Mouse (Mus musculus) myocyte (in vitro differentiated cells): Measurements from ENCODE around the gene Ubac2. TPM values are rescaled to one million over a fixed set of nuclear protein-coding genes. Genes with fewer than 3 reads are reported as not detected.
"Not testable (repeated sequence)": the region's sequence is repeated elsewhere in the genome, so short reads cannot be mapped to it uniquely, and the experiment has no call there.

ENCODE experiments used
- H3K27me3 ChIP-seq: one replicate; pipeline ENCODE4 v1.6.1; 2011; ENCODE audit not compliant: control insufficient read depth, insufficient read depth, insufficient read length
- H3K36me3 ChIP-seq: one replicate; pipeline ENCODE4 v1.6.1; 2011; ENCODE audit not compliant: control insufficient read depth, insufficient read depth
- H3K4me2 ChIP-seq: one replicate; pipeline ENCODE4 v1.6.1; 2011; ENCODE audit warnings: low read depth, control low read depth
- H3K4me3 ChIP-seq: one replicate; pipeline ENCODE4 v1.5.1; 2011; ENCODE audit warnings: mild to moderate bottlenecking, control low read depth, moderate library complexity
- H3K79me2 ChIP-seq: one replicate; pipeline ENCODE4 v1.6.1; 2011; ENCODE audit not compliant: control insufficient read depth, insufficient read depth
- H3ac ChIP-seq: one replicate; pipeline ENCODE4 v1.6.1; 2011; ENCODE audit not compliant: control insufficient read depth, insufficient read length
- CEBPB ChIP-seq: IDR thresholded peaks from 2 replicates; pipeline ENCODE4 v1.6.1; 2011; ENCODE audit warnings: mild to moderate bottlenecking, moderate library complexity; ENCODE audit not compliant: poor library complexity, insufficient read depth, severe bottlenecking
- E2F4 ChIP-seq: IDR thresholded peaks from one replicate; pipeline ENCODE4 v1.6.1; 2011; ENCODE audit warnings: mild to moderate bottlenecking, control low read depth, moderate library complexity; ENCODE audit not compliant: insufficient read depth
- MAX ChIP-seq: IDR thresholded peaks from one replicate; pipeline ENCODE4 v1.6.1; 2011; ENCODE audit warnings: low read depth, mild to moderate bottlenecking, control low read depth
- MYOD1 ChIP-seq, 3 experiments: IDR thresholded peaks; one replicate each; pipeline ENCODE4 v1.6.1; 2011; ENCODE audit warnings: control low read depth in 2 of 3, low read depth in 2 of 3, mild to moderate bottlenecking in 2 of 3, moderate library complexity in 1 of 3; ENCODE audit not compliant: insufficient read length in 2 of 3, control insufficient read depth in 1 of 3
- MYOG ChIP-seq, 3 experiments: IDR thresholded peaks; one replicate each; pipeline ENCODE4 v1.6.1; 2011; ENCODE audit warnings: control low read depth in 2 of 3, low read depth in 2 of 3, mild to moderate bottlenecking in 2 of 3; ENCODE audit not compliant: insufficient read length in 2 of 3, control insufficient read depth in 1 of 3, insufficient read depth in 1 of 3
- POLR2A ChIP-seq: IDR thresholded peaks from one replicate; pipeline ENCODE4 v1.6.1; 2011; ENCODE audit warnings: low read depth, mild to moderate bottlenecking, control low read depth, moderate library complexity; ENCODE audit not compliant: insufficient read length
- POLR2AphosphoS2 ChIP-seq: IDR thresholded peaks from one replicate; pipeline ENCODE4 v1.6.1; 2011; ENCODE audit warnings: low read depth, control low read depth; ENCODE audit not compliant: insufficient read length
- REST ChIP-seq: IDR thresholded peaks from one replicate; pipeline ENCODE4 v1.6.1; 2011; ENCODE audit warnings: mild to moderate bottlenecking, control low read depth, moderate library complexity; ENCODE audit not compliant: insufficient read depth, insufficient read length
- SRF ChIP-seq: IDR thresholded peaks from one replicate; pipeline ENCODE4 v1.6.1; 2011; ENCODE audit warnings: low read depth; ENCODE audit not compliant: control insufficient read depth, insufficient read length
- TCF12 ChIP-seq: IDR thresholded peaks from one replicate; pipeline ENCODE4 v1.6.1; 2011; ENCODE audit warnings: mild to moderate bottlenecking, control low read depth; ENCODE audit not compliant: poor library complexity, insufficient read depth, severe bottlenecking
- TCF3 ChIP-seq: IDR thresholded peaks from one replicate; pipeline ENCODE4 v1.6.1; 2011; ENCODE audit warnings: low read depth, control low read depth; ENCODE audit not compliant: insufficient read length
- USF1 ChIP-seq: IDR thresholded peaks from one replicate; pipeline ENCODE4 v1.6.1; 2011; ENCODE audit warnings: low read depth, mild to moderate bottlenecking, control low read depth, moderate library complexity
- polyA plus RNA-seq: library from polyadenylated mRNA; unstranded; fragments of >200 nt; fragmentation: generic; extraction: Trizol; gene quantifications from one replicate; pipeline ENCODE4 v1.2.1, GENCODE M21; 2012; ENCODE audit warnings: missing spikeins

The Ubac2 gene
- polyA plus RNA-seq, 1 experiment, result 33.1 TPM

DNA sequence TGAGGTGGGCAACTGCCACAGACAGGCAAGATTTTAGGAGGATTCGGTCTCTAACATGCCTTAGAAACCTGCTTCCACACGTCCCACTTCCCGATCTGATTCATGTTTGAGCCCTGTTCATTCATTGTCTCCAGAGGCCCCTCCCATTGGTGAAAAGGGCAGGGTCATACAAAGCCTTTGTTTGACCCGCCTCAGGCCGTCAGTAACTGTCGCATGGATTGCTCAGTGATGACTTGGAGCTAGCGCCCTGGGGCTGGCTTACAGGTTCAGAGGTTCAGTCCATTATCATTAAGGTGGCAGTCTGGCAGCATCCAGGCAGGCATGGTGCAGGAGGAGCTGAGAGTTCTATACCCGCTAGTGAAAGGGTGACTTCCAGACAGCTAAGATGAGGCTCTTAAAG, 33.9 kb upstream of the Ubac2 start:
- TF ChIP-seq POLR2AphosphoS2 (no peak), MYOG (IDR thresholded peaks at IDR 0.05; ENCODE audit: control insufficient read depth in 1 of 3, insufficient read depth in 1 of 3, insufficient read length in 2 of 3, low read depth in 2 of 3) (no peak), POLR2A (no peak)
- no peaks in the 10 kb centered on the region for H3K36me3 ChIP-seq

DNA sequence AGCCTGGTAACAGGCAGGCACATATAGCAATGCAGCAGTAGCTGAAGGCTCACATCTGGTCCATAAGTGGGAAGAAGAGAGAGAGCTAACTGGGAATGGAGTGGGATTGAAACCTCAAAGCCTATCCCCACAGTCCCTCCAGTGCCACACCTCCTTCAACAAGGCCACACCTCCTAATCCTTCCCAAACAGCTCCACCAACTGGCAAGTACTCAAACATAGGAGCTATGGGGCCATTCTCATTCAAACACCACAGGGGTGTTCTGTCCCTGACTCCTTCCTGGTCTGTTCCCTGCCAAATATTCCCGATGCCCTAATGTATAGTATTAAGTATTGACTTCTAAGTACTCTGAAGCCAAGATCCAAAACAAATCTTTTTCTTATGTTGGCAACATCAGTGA, 27.2 kb upstream of the Ubac2 start:
- TF ChIP-seq SRF (no peak), CEBPB (no peak), MYOD1 (IDR thresholded peaks at IDR 0.05; ENCODE audit: control insufficient read depth in 1 of 3, insufficient read length in 2 of 3, low read depth in 2 of 3) (no peak), POLR2AphosphoS2 (no peak), TCF3 (no peak), TCF12 (no peak), E2F4 (no peak), MYOG (IDR thresholded peaks at IDR 0.05; ENCODE audit: control insufficient read depth in 1 of 3, insufficient read depth in 1 of 3, insufficient read length in 2 of 3, low read depth in 2 of 3) (no peak), POLR2A (no peak), USF1 (no peak), MAX (no peak), REST (no peak)
- H3K27me3 ChIP-seq, result no peaks in the 10 kb centered on the region
- H3K4me3 ChIP-seq, result no peak overlapping the region
- no peaks in the 10 kb centered on the region for H3K79me2 ChIP-seq
- no peak overlapping the region for H3K4me2 ChIP-seq
- H3ac ChIP-seq, result no peak overlapping the region
- H3K36me3 ChIP-seq, result no peaks in the 10 kb centered on the region

More for the DNA sequence above, 33.9 kb upstream of the Ubac2 start:
- no peaks in the 10 kb centered on the region for H3K27me3 ChIP-seq
- no peak overlapping the region for H3K4me3 ChIP-seq
- no peak overlapping the region for H3K4me2 ChIP-seq
- H3ac ChIP-seq, result no peak overlapping the region
- H3K79me2 ChIP-seq, result no peaks in the 10 kb centered on the region

DNA sequence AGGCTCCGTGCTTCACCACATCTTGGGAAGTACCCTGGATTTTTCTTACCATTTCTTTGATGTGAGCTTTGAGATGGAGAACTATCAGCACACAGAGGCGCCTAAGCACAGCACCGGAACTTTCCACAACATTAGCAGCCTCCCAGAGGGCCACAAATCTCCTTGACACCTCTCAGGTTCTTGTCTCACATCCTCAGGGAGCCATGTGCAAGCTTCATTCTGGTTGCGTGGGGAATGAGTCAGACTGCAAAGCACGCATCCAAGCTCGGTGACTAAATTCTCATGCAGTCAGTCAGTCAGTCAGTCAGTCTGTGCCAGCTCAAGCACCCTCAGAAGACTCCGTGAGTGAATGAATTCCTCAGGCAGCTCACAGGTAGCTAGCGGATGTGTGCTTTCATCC, 25.9 kb upstream of the Ubac2 start:
- TF ChIP-seq MAX, result no peak
- no peak for TF ChIP-seq SRF
- TF ChIP-seq TCF12, result no peak
- TF ChIP-seq POLR2A, result no peak
- no peak for TF ChIP-seq MYOD1 (IDR thresholded peaks at IDR 0.05; ENCODE audit: control insufficient read depth in 1 of 3, insufficient read length in 2 of 3, low read depth in 2 of 3)
- TF ChIP-seq E2F4, result no peak
- no peak for TF ChIP-seq CEBPB
- TF ChIP-seq USF1, result no peak
- no peak for TF ChIP-seq REST
- TF ChIP-seq TCF3, result no peak
- TF ChIP-seq MYOG (IDR thresholded peaks at IDR 0.05; ENCODE audit: control insufficient read depth in 1 of 3, insufficient read depth in 1 of 3, insufficient read length in 2 of 3, low read depth in 2 of 3), result no peak
- TF ChIP-seq POLR2AphosphoS2, result no peak
- H3K27me3 ChIP-seq, result no peaks in the 10 kb centered on the region
- H3K4me3 ChIP-seq, result no peak overlapping the region
- H3K79me2 ChIP-seq, result no peaks in the 10 kb centered on the region
- H3K36me3 ChIP-seq, result no peaks in the 10 kb centered on the region
- H3ac ChIP-seq, result no peak overlapping the region
- H3K4me2 ChIP-seq, result peak overlapping the region; percentile 4

DNA sequence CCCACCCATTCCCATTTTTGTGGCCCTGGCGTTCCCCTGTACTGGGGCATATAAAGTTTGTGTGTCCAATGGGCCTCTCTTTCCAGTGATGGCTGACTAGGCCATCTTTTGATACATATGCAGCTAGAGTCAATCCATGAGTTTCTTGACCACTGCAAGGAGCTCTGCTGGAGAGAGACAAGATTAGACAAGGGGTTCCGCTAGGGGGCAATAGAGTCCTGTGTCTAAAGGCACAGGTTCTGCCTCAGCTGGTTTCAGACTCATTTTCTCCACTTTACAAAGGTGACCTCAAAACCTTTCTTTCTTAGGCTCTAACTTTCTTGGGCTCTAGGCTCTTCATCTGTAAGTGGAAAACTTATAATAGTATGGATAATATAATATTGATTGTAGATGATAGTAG, 13.3 kb upstream of the Ubac2 start:
- not testable (repeated sequence) for H3ac ChIP-seq, H3K36me3 ChIP-seq, H3K4me3 ChIP-seq

DNA sequence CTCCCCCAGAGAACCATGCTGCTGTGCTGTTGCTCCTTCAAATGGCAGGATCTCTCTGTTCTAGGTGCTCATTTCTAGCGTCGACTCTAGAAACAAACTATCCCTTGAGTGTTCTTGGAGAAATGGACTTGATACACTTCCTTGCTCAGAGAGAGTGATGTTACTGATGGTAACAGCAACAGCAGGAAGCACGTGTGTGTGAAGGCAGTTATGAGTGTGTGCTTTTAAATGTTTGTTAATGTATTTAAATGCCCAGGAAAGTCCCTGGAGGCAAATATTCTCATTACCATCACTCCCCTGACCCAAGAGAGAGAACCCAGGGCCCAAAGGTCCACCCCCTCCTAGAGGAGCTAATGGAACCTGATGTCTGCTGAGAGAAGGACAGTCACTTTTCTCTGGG, 11.8 kb upstream of the Ubac2 start:
- Histone ChIP-seq H3K4me3 (no peak overlapping the region), H3K79me2 (no peaks in the 10 kb centered on the region), H3K27me3 (peaks cover 6% of the 10 kb centered on the region), H3K4me2 (no peak overlapping the region), H3ac (no peak overlapping the region), H3K36me3 (no peaks in the 10 kb centered on the region)
- TF ChIP-seq POLR2AphosphoS2 (no peak), CEBPB (no peak), SRF (no peak), REST (no peak)

More for the DNA sequence above, 13.3 kb upstream of the Ubac2 start:
- not testable (repeated sequence) for H3K27me3 ChIP-seq, H3K79me2 ChIP-seq, H3K4me2 ChIP-seq

DNA sequence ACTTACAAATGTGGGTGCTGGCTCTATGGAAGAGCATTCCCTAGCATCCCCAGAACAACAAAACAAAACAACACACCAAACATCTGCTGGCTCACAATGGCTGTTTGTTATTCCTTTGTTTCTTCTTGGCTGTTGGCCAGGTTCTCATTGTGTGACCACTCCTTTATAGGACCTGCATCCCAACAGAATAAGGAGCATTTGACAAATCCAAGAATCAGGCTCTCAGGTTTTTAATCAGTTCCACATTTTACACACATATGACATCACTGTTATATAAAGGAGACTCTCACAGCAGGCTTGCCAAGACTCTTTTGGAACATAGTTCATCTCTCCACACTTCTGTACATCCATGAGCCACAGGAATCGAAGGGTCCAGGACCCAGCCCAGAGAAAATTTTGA, 9.3 kb upstream of the Ubac2 start:
- Histone ChIP-seq H3K4me2 (no peak overlapping the region), H3K27me3 (peaks cover 13% of the 10 kb centered on the region)

More for the DNA sequence above, 9.3 kb upstream of the Ubac2 start:
- H3K4me3 ChIP-seq, result no peak overlapping the region
- H3ac ChIP-seq, result no peak overlapping the region
- no peaks in the 10 kb centered on the region for H3K79me2 ChIP-seq
- TF ChIP-seq CEBPB (no peak), TCF3 (no peak), MAX (no peak), MYOG (IDR thresholded peaks at IDR 0.05; ENCODE audit: control insufficient read depth in 1 of 3, insufficient read depth in 1 of 3, insufficient read length in 2 of 3, low read depth in 2 of 3) (no peak), POLR2A (no peak), SRF (no peak), TCF12 (no peak), MYOD1 (IDR thresholded peaks at IDR 0.05; ENCODE audit: control insufficient read depth in 1 of 3, insufficient read length in 2 of 3, low read depth in 2 of 3) (no peak)
- H3K36me3 ChIP-seq, result no peaks in the 10 kb centered on the region
